Mouse (Mus musculus): ENCODE measurements around the gene Fbp1. TPM values are rescaled to one million over a fixed set of nuclear protein-coding genes. Genes with fewer than 3 reads are reported as not detected.

The Fbp1 gene
- total RNA-seq, 1 experiment: 2.6 TPM

GRCm38 (mm10) chr13:62901139-62901538 lies 13.1 kb upstream of the Fbp1 start:
- H3K4me3 ChIP-seq (ENCODE audit: insufficient read depth in 1 of 2, low read depth in 1 of 2, low read length in 2 of 2, poor library complexity in 1 of 2, severe bottlenecking in 1 of 2): no peak overlapping the region
- H3K9ac ChIP-seq (ENCODE audit: insufficient read depth, low read depth, low read length, poor library complexity, severe bottlenecking): no peak overlapping the region
- no peak for DNase-seq (ENCODE audit: low read depth, low spot score)
- TF ChIP-seq ZC3H11A (IDR thresholded peaks at IDR 0.05; ENCODE audit: borderline replicate concordance, low read depth, low read length) (no peak), ZNF384 (IDR thresholded peaks at IDR 0.05; ENCODE audit: low read depth, low read length) (no peak), CHD2 (IDR thresholded peaks at IDR 0.05; ENCODE audit: low read depth, low read length) (no peak), HCFC1 (IDR thresholded peaks at IDR 0.05; ENCODE audit: borderline replicate concordance, insufficient read depth, low read length) (no peak), MAFK (IDR thresholded peaks at IDR 0.05; ENCODE audit: insufficient read depth, low read depth, low read length) (no peak)
- peaks cover 0 to 2% of the 10 kb centered on the region in 2 experiments; a peak in 1 of 4 replicates for H3K4me1 ChIP-seq (ENCODE audit: control insufficient read depth in 2 of 2, insufficient read depth in 2 of 2, low read length in 2 of 2, poor library complexity in 1 of 2)
- H3K36me3 ChIP-seq (ENCODE audit: control insufficient read depth, insufficient read depth, low read length, poor library complexity, severe bottlenecking): no peaks in the 10 kb centered on the region
- H3K9me3 ChIP-seq (ENCODE audit: control insufficient read depth, insufficient read depth, low read depth, low read length): no peaks in the 10 kb centered on the region
- in situ Hi-C loops (cut with MboI; ENCODE audit: low sequenced_read_pairs in 2 of 2, unreplicated experiment in 2 of 2): no loop called here
- H3K27ac ChIP-seq (ENCODE audit: insufficient read depth, low read depth, low read length, poor library complexity, severe bottlenecking): no peak overlapping the region

GRCm38 (mm10) chr13:62897927-62898646 lies 10.0 kb upstream of the Fbp1 start:
- in situ Hi-C loops (cut with MboI; ENCODE audit: low sequenced_read_pairs in 2 of 2, unreplicated experiment in 2 of 2): no loop called here
- Histone ChIP-seq H3K4me3 (ENCODE audit: insufficient read depth in 1 of 2, low read depth in 1 of 2, low read length in 2 of 2, poor library complexity in 1 of 2, severe bottlenecking in 1 of 2) (no peak overlapping the region), H3K36me3 (ENCODE audit: control insufficient read depth, insufficient read depth, low read length, poor library complexity, severe bottlenecking) (no peaks in the 10 kb centered on the region), H3K9ac (ENCODE audit: insufficient read depth, low read depth, low read length, poor library complexity, severe bottlenecking) (no peak overlapping the region), H3K27ac (ENCODE audit: insufficient read depth, low read depth, low read length, poor library complexity, severe bottlenecking) (no peak overlapping the region), H3K4me1 (ENCODE audit: control insufficient read depth in 2 of 2, insufficient read depth in 2 of 2, low read length in 2 of 2, poor library complexity in 1 of 2) (peaks cover 0 to 2% of the 10 kb centered on the region in 2 experiments; a peak in 1 of 4 replicates), H3K9me3 (ENCODE audit: control insufficient read depth, insufficient read depth, low read depth, low read length) (no peaks in the 10 kb centered on the region)
- no peak for TF ChIP-seq HCFC1 (IDR thresholded peaks at IDR 0.05; ENCODE audit: borderline replicate concordance, insufficient read depth, low read length)
- TF ChIP-seq ZNF384 (IDR thresholded peaks at IDR 0.05; ENCODE audit: low read depth, low read length): no peak
- no peak for TF ChIP-seq CHD2 (IDR thresholded peaks at IDR 0.05; ENCODE audit: low read depth, low read length)
- TF ChIP-seq MAFK (IDR thresholded peaks at IDR 0.05; ENCODE audit: insufficient read depth, low read depth, low read length): no peak
- TF ChIP-seq ZC3H11A (IDR thresholded peaks at IDR 0.05; ENCODE audit: borderline replicate concordance, low read depth, low read length): no peak
- no peak for DNase-seq (ENCODE audit: low read depth, low spot score)

DNA sequence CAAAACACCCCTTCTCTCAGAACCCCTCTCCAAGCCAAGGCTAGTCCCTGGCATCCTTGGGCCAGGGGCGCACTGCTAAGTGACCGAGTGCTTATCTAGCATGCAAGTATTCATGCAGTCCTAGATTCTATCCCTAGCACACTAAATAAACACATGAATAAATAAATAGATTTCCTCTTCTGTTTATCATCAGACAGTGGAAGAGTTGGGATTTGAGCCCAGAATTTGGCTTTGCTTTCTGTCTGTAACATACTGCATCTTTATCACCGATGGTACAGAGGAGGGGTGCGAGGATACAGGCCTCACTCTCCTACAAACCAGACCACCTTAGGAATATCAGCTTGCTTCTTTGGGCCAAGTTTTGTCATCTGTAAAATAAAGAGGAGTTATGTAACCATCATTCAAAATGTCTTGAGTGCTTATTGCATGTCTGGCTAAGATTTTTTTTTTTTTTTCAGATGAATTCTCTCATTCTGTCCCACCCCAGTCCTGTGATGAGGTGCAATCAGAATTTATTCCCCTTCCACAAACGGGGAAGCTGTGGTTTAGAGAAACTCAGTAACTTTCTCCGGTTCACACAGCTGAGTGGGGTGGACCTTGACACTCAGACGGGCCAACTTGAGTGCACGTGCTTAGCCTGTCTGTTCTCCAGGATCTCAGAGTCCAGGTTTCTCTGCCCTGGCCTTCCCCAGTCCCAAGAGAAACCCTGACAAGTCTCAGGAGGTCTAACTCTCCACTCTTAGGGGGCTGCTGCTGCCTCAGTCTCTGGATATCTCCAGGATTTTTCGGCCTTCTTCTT lies 5.2 kb upstream of the Fbp1 start:
- no peaks in the 10 kb centered on the region for H3K9me3 ChIP-seq (ENCODE audit: control insufficient read depth, insufficient read depth, low read depth, low read length)
- in situ Hi-C loops (cut with MboI; ENCODE audit: low sequenced_read_pairs in 2 of 2, unreplicated experiment in 2 of 2): no loop called here
- H3K9ac ChIP-seq (ENCODE audit: insufficient read depth, low read depth, low read length, poor library complexity, severe bottlenecking): no peak overlapping the region
- DNase-seq (ENCODE audit: low read depth, low spot score): no peak
- H3K27ac ChIP-seq (ENCODE audit: insufficient read depth, low read depth, low read length, poor library complexity, severe bottlenecking): no peak overlapping the region
- no peaks in the 10 kb centered on the region for H3K36me3 ChIP-seq (ENCODE audit: control insufficient read depth, insufficient read depth, low read length, poor library complexity, severe bottlenecking)
- H3K4me1 ChIP-seq (ENCODE audit: control insufficient read depth in 2 of 2, insufficient read depth in 2 of 2, low read length in 2 of 2, poor library complexity in 1 of 2): no peaks in the 10 kb centered on the region
- no peak for TF ChIP-seq HCFC1 (IDR thresholded peaks at IDR 0.05; ENCODE audit: borderline replicate concordance, insufficient read depth, low read length)
- no peak for TF ChIP-seq CHD2 (IDR thresholded peaks at IDR 0.05; ENCODE audit: low read depth, low read length)
- TF ChIP-seq ZC3H11A (IDR thresholded peaks at IDR 0.05; ENCODE audit: borderline replicate concordance, low read depth, low read length): no peak
- TF ChIP-seq MAFK (IDR thresholded peaks at IDR 0.05; ENCODE audit: insufficient read depth, low read depth, low read length): no peak
- TF ChIP-seq ZNF384 (IDR thresholded peaks at IDR 0.05; ENCODE audit: low read depth, low read length): no peak
- H3K4me3 ChIP-seq (ENCODE audit: insufficient read depth in 1 of 2, low read depth in 1 of 2, low read length in 2 of 2, poor library complexity in 1 of 2, severe bottlenecking in 1 of 2): no peak overlapping the region

DNA sequence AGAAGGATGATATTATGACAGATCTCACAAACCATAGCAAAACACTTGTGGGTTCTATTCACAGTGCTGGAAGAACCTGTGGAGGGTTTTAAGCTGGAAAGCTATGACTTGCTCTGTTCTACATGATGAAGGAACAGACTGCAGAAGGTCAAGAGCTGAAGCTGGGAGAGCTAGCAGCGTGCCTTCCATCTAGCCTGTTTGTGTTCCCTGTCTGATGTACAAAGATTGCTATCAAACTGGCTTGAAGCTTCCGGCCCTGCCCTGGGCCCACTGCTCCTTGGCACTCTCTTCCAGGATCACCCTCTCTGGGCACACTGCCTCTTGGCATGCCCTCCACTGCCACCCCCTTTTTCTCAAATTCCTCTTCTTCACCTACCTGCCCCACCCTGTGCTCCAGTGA lies 1.2 kb upstream of the Fbp1 start:
- Histone ChIP-seq H3K9me3 (ENCODE audit: control insufficient read depth, insufficient read depth, low read depth, low read length) (no peaks in the 10 kb centered on the region), H3K27ac (ENCODE audit: insufficient read depth, low read depth, low read length, poor library complexity, severe bottlenecking) (no peak overlapping the region), H3K4me3 (ENCODE audit: insufficient read depth in 1 of 2, low read depth in 1 of 2, low read length in 2 of 2, poor library complexity in 1 of 2, severe bottlenecking in 1 of 2) (no peak overlapping the region), H3K36me3 (ENCODE audit: control insufficient read depth, insufficient read depth, low read length, poor library complexity, severe bottlenecking) (no peaks in the 10 kb centered on the region), H3K9ac (ENCODE audit: insufficient read depth, low read depth, low read length, poor library complexity, severe bottlenecking) (no peak overlapping the region), H3K4me1 (ENCODE audit: control insufficient read depth in 2 of 2, insufficient read depth in 2 of 2, low read length in 2 of 2, poor library complexity in 1 of 2) (peaks cover 2% of the 10 kb centered on the region in 2 experiments; a peak in 1 of 4 replicates)
- no peak for DNase-seq (ENCODE audit: low read depth, low spot score)
- no peak for TF ChIP-seq HCFC1 (IDR thresholded peaks at IDR 0.05; ENCODE audit: borderline replicate concordance, insufficient read depth, low read length)
- no peak for TF ChIP-seq CHD2 (IDR thresholded peaks at IDR 0.05; ENCODE audit: low read depth, low read length)
- in situ Hi-C loops (cut with MboI; ENCODE audit: low sequenced_read_pairs in 2 of 2, unreplicated experiment in 2 of 2): no loop called here
